Mouse (Mus musculus): ENCODE data around the gene Gnb3.
"Not testable (repeated sequence)": the region's sequence is repeated elsewhere in the genome, so short reads cannot be mapped to it uniquely, and the experiment has no call there.

DNA sequence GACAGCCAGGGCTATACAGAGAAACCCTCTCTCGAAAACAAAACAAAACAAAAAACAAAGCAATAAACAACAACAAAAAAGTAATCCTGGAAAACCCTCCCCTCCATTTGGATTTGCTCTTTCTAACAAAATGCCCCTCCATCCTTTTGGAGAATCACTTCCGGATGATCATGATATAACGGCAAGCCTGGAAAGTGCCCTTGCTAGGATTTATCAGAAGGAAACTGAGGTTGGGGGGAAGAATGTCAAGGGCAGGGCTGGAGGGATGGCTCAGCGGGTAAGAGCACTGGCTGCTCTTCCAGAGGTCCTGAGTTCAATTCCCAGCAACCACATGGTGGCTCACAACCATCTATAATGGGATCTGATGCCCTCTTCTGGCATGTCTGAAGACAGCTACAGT is 36.4 kb downstream of the Gnb3 start:
- TF ChIP-seq CTCF (IDR thresholded peaks at IDR 0.05; ENCODE audit: low read depth, low read length); POLR2A (IDR thresholded peaks at IDR 0.05; ENCODE audit: insufficient read depth, low read length); EP300 (IDR thresholded peaks at IDR 0.05; ENCODE audit: insufficient read depth, low read depth, low read length): not testable (repeated sequence)

Data from ES-Bruce4 (cell line).